Mouse (Mus musculus): ENCODE measurements around the gene Hoxd13. TPM values are rescaled to one million over a fixed set of nuclear protein-coding genes. Genes with fewer than 3 reads are reported as not detected.

The Hoxd13 gene
- polyA plus RNA-seq, 3 experiments from 2014 or later: not detected

DNA sequence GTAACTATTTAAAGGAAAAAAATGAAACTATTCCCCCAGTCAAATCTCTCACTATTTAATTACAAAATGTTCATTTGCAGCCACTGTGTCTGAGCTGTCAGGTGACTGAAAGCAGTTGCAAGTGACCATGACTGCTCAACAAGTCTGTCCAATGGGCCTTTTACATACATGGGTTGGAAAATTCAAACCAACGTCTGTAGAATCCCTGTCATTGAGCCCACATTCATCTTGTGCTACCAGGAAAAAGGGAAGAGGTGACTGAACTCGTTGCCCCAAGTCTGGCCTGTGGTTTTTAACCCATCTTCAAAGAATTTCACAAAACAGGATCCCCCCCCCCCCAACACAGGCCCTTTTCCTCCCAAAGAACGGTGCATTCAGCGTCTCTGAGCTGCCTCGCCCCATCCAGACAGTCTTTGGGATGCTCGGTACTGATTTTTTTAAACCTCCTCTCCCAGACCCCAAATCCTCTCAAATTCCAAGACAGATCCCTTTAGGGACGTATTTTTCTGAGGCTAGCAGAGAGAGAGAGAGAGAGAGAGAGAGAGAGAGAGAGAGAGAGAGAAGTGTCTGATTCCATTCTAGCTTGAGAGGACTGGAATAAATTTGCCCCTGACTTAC, 27.8 kb downstream of the Hoxd13 start:
- no peak for ATAC-seq

GRCm38 (mm10) chr2:74696442-74697335, 28.6 kb downstream of the Hoxd13 start:
- no peak for ATAC-seq

DNA sequence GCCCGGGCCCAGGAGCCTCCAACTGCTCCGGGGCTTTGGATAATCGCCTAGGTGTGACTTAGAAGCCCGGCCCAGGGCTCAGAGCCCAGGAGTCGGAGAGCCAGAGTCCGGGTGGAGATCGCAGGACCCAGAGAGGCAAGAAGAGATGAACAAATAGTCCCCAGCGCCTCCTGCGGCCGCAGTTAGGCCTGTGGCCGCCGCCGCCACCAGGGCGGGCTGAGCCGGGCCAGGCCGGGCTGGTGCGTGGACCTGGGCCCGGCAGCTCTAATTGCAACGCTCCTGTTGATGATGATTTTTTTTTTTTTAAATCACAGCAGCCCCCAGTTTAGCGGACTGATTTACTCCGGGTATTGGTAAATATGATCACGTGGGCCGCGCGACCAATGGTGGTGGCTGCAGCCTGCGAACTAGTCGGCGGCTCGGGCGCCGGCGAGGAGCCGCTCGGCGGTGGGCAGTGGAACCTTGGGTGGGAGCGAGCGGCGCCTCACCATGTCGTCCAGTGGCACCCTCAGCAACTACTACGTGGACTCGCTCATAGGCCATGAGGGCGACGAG, 29.5 kb downstream of the Hoxd13 start, which contains the start of gene Hoxd9:
Hoxd9 (plus strand) TSS at position 161 of the 555 bp plus-strand sequence.
- peak; percentile 46 for ATAC-seq

- no peak for ATAC-seq
Observed at GRCm38 (mm10) chr2:74698201-74699052, 30.3 kb downstream of the Hoxd13 start.

GRCm38 (mm10) chr2:74699053-74699430, 30.9 kb downstream of the Hoxd13 start:
- ATAC-seq: no peak

GRCm38 (mm10) chr2:74699664-74700545, 31.8 kb downstream of the Hoxd13 start:
- ATAC-seq: no peak

DNA sequence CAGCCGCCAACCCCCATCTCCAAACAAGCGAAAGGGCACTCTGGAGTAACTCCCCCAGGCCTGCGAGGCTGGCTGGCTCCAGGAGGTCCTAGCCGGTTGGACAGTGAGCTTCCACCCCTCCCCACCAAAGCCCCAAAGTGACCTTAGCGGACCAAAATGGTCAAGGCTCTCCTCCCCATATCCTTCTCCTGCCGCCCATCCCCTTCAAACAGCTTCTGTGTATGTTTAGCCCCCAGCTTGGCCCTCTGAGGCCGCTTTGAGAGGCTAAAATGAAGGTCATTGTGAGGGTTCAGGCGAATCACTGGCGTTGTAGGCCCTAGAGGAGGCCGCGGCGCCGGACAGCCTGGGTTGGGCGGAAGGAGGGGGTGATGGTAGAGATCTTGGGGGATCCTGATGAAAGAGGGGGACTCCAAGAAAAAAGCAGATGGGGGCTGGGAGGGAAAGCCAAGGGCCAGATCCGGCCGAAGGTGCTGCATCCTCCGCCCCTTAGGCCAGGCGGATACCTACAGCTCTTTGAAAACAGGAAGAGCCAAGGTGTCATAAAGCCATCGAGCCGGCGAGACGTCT, 32.5 kb downstream of the Hoxd13 start:
- no peak for ATAC-seq

DNA sequence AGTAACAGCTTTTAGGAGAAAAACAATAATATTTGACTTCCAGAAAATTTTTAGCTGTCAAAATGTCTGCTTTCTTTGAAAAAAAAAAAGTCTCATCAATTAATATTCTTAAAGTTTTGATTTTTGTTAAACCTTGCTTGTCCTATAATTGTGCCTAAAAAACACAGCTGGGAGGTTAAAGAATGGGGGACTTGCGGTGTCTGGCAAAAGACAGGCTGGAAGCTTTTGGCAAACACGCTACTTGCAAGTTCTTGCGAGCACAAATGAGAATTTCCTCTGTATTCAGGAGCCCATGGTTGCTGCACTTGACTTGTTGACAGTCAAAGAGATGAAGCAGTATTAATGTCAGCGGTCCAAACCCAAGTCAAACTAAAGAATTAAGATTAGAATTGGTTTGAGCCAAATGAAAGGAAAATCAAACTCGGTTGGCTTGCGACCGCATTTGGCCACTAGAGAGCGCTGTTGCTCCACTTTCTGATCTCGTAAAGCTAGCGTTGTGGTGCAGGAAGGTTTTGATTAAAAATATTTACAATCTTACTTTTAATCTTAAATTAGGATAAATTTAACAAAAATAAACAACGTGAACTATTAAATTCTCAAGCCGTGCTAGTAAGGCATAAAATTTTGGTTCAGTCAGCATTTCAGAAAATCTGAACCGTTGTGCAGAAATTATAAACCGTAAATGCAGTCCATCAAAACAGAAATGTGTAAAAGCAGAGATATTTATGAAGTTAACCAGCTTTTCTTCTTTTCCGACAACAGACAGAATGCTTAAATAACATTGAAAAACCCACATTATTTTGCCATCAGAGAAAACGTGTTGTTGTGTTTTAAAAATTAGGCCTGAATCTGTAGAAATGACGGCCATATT, 34.1 kb downstream of the Hoxd13 start:
- peak; percentile 44 for ATAC-seq

DNA sequence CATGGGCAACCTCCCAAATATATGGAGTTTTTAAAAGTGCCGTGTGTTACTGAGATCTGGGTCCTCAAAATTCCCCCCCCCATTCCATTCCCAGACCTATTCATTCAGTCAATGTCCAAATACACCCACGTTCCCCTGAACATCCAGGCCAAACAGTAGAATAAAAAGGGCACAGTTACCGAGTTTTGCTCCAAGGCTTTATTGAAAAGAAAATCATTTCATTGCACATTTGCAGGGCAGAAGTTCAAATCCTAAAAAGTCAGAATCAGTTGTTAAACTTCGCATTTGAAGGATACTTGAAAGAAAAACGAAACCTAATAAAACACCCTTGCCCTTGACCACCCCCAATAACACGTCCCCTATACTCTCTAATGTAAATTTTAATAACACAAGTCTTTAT, 34.7 kb downstream of the Hoxd13 start:
- no peak for ATAC-seq

DNA sequence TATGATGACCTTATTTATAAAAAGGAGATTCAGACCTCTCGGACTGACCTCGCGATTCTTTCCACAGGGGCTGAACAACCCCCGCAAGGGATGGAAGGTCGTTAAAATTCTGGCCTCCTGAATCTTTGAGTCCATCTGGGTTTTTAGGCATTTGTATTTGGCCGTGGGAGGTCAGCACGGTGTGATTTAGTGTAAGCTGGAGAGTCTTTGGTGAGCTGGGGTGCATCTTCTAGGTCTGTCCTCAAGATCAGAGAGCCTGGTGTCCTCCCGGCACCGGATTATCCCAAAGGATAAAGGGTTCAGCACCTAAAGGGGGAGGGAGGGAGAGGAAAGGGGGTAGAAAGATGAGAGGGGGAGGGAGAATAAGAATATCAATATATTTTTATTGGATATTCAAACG, 35.2 kb downstream of the Hoxd13 start:
- no peak for ATAC-seq

- no peak for ATAC-seq
Observed at GRCm38 (mm10) chr2:74703720-74704392, 35.7 kb downstream of the Hoxd13 start.

GRCm38 (mm10) chr2:74704393-74704998, 36.4 kb downstream of the Hoxd13 start, which contains the start of gene Hoxd8:
TSS of gene Hoxd8 (plus strand) at chr2:74704615.
- no peak for ATAC-seq

DNA sequence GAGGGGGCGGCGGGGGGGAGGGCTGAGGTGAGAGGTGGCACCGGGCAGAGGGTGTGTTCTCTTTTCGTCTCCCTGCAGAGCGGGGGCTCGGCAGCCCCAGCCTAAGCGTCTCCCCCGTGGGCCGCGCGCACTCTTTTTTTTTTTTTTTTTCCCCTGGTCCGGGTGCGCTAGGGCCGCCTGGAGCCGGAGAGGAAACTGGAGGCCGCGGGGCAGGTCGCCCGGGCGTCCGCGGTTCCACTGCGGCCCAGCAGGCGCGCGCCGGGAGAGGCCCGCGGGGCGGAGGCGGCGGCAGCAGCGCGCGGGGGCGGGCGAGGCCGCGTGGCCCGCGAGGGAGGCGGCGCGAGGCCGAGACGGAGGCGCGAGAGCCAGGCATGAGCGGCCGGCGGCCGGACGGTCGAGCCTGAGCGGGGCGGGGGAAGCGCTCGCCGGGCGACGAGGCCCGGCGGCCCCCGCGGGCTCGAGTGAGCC, 36.9 kb downstream of the Hoxd13 start:
- peak; percentile 16 for ATAC-seq

GRCm38 (mm10) chr2:74705467-74706089, 37.5 kb downstream of the Hoxd13 start:
- peak; percentile 33 for ATAC-seq

- no peak for ATAC-seq
Observed at GRCm38 (mm10) chr2:74706393-74706960, 38.4 kb downstream of the Hoxd13 start.

DNA sequence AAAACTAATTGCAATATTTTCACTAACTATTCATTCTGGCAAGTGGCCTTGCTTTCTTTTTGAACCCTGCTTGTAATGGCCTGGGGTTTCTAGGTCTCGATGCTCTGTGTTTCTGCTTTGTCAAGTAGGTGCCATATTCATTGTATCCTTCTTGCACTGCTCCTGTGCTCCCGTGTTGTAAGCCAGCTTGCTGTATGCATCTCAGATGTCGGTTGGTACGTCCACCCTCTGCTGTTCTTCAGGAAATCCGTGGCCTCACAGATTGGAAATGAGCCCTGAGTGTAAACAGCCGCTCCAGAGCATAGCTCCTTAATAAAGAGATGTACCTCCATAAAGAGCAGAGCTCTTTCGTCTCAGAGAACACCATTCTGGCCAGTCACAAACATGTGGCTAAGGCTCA, 39.5 kb downstream of the Hoxd13 start:
- ATAC-seq: no peak

GRCm38 (mm10) chr2:74708676-74709075, 40.6 kb downstream of the Hoxd13 start:
- ATAC-seq: no peak
